Mouse (Mus musculus) lung, postnatal 25 days (tissue): ENCODE measurements at regions not wholly inside any gene's neighbourhood (a gene's known extent, or its start where the extent isn't known, plus 50 kb on each side); places are given as distances from the start of the nearest gene placed in this dataset.

ENCODE experiments used
- DNase-seq: peaks from one replicate; pipeline ENCODE4 v3.0.0; 2022; ENCODE audit warnings: low spot score

DNA sequence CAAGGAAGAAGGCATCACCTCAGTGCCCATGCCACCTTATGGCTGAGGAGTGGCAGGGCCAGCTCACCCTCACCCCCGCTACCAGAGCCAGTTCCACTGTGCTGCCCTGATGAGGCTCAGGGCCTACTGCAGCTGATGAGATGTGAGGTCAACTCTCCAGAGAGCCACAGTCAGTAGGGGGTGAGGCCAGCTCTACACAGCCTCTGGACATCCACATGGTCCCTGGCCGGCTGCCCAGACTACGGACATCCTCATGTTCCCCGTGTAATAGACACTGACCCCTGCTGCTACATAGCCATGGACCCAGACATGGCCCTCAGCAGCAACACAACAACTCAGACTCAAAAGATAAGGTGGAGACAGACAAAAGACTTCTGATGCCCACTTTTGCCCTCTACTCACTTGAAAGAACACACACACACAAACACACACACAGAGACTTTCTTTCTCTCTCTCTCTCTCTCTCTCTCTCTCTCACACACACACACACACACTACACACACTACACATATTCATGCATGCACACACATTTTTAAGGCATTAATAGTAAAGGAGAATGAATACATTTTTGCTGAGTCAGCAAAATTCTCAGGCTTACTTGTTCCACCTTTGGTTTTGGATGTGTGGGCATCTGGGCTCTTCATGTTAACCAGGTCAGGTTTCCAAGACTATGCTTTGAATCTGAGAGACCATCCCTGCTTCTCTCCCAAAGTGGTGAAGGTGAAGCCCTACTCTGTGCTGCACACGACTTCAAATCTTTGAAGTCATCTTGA lies 604.4 kb upstream of the Nrp1 start:
- DNase-seq = no peak

- DNase-seq = peak; percentile 13
These were observed 601.0 kb upstream of the Nrp1 start for GRCm38 (mm10) chr8:127757396-127757795.

- no peak for DNase-seq
These were observed 598.5 kb upstream of the Nrp1 start for GRCm38 (mm10) chr8:127759906-127760305.

GRCm38 (mm10) chr8:127765199-127765598 lies 593.2 kb upstream of the Nrp1 start:
- DNase-seq = peak; percentile 53

GRCm38 (mm10) chr8:127768311-127768710 lies 590.1 kb upstream of the Nrp1 start:
- no peak for DNase-seq

GRCm38 (mm10) chr8:127769651-127770050 lies 588.8 kb upstream of the Nrp1 start:
- no peak for DNase-seq

- DNase-seq = no peak
These were observed 586.6 kb upstream of the Nrp1 start for GRCm38 (mm10) chr8:127771781-127772180.

DNA sequence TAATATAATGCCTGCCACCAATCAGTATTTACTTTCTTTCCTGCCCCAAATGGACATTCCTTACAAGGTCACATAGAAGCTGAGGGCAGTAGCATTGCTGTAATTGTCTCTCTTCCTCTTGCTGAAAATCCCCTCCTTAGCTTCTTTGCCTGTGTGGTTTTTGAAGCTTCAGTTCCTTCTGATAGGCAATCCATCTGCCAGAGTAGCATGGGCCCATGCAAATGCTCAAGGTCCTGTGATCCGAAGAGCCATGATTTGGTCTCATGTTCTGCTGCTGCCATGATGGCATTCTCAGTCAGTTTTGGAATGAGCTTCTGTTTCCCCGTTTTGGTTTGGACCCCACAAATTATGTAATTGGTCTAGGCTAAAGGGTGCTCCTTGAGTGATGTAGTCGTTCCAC lies 586.0 kb upstream of the Nrp1 start:
- no peak for DNase-seq

DNA sequence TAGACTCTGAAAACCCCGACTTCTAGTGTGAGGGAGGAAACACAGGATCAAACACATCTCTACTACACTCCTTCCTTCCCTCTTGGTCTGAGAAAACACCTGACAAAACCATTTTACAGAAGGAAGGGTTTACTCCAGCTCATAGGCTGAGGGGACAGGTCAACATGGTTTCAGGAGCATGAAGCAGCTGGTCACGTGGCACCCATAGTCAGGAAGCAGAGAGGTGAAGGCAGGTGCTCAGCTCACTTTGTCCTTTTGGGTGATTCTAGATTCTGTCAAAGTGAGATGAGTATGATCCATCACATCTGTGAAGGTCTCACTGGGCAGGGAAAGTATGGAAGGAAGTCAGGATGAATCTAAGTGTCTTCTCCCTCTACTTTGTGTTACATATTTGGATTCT lies 585.5 kb upstream of the Nrp1 start:
- no peak for DNase-seq

- no peak for DNase-seq
These were observed 583.8 kb upstream of the Nrp1 start for GRCm38 (mm10) chr8:127774642-127775041.

DNA sequence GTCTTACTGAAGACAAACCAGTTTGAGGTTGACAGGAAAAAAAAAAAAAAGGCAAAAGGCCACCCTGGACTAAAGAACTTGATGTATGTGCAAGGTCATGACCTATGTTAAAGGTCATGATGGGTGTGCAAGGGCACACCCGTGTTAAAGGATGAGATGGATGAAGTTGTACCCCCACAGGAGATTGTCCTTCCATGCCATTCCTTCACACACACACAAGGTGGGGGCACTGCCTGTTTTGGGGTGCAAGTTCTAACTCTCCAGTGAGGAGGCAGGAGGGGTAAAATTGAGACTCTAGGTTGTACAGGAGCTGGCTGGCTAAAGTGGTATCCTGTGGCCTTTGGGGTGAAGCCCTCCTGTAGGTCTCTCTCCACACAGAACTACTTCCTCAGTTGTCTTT lies 583.2 kb upstream of the Nrp1 start:
- DNase-seq = no peak

GRCm38 (mm10) chr8:127775747-127776146 lies 582.7 kb upstream of the Nrp1 start:
- no peak for DNase-seq

DNA sequence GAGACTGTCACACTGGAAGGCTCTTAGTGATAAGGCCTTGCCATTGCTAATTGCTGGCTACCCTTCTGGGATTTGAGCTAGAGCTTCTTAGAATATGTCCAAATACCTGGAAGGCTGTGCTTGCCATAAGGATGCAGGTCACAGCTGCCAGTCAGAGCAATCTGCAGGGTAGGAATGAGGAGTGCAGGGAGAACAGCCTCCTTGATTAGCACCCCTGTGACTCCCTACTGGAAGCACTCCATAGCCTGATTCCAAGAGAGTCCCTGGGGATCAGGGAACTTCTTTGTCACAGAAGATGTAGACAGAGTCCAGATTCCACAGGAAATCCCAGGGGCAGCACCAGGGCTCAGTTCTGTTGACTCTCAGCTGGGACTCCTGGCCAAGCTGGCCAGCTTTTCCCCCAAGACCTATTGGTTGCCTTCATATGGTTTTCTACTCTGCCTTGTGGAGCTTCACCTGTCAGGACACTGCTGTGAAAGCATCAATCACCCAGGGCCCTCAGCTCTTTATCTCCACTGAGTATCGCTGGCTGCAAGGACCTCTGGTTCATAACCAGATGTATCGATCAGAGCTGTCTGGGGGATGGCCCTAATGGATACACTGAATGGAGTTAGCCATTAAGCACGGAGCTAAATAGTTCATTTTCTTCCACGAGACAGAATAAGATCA lies 579.9 kb upstream of the Nrp1 start:
- DNase-seq = no peak

DNA sequence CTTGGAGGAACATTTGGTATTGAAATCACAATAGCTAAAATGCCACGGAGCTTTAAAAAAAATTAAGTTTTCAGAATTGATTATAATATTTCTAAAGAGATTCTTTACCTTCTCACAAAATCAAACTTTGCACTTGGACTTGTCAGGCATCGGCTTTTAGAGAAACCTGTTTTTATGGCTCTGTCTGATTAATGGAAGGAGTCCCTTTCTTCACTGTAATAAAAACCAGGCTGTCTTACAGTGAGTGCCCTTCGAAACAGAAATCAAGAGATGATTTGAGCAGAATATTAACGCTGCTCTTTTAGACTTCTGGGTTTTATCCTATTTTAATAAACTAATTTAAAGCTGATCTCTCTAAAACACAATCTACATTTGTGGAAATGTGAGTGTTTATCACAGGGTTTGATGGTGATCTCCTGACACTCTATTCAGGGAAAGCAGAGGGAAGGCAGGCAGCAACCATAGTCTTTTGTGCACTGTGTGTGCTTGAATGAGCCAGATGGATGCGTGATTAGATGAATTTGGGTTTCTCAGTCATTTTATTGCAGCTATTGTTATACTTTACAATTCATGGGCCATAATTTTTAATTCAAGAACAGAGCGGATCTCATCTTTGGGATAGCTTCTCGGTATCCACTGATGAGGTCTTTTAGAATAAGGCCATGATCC lies 579.2 kb upstream of the Nrp1 start:
- DNase-seq = no peak

- DNase-seq = no peak
These were observed 577.8 kb upstream of the Nrp1 start for GRCm38 (mm10) chr8:127780596-127780995.

DNA sequence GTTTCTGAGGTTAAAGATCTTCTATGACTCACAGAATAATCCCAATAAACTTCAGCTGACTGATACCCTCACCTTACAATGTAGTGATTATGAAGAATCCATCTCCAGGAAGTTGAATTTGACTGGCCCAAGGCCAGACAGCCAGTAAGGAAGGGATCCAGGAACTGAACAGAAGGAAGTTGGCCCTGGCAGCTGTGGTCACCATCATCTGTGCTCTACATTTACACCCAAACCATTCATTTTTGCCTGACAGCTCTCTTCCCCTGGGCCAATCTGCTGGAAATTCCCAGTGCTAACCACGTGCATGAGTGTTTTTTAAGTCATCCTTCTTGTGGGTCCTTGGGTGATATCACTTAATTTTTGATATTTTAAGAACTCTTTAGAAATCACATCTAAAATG lies 577.4 kb upstream of the Nrp1 start:
- DNase-seq = no peak

GRCm38 (mm10) chr8:127792611-127793010 lies 565.8 kb upstream of the Nrp1 start:
- DNase-seq = no peak

GRCm38 (mm10) chr8:127799849-127800471 lies 558.4 kb upstream of the Nrp1 start:
- no peak for DNase-seq

- no peak for DNase-seq
These were observed 556.3 kb upstream of the Nrp1 start for GRCm38 (mm10) chr8:127802136-127802535.

DNA sequence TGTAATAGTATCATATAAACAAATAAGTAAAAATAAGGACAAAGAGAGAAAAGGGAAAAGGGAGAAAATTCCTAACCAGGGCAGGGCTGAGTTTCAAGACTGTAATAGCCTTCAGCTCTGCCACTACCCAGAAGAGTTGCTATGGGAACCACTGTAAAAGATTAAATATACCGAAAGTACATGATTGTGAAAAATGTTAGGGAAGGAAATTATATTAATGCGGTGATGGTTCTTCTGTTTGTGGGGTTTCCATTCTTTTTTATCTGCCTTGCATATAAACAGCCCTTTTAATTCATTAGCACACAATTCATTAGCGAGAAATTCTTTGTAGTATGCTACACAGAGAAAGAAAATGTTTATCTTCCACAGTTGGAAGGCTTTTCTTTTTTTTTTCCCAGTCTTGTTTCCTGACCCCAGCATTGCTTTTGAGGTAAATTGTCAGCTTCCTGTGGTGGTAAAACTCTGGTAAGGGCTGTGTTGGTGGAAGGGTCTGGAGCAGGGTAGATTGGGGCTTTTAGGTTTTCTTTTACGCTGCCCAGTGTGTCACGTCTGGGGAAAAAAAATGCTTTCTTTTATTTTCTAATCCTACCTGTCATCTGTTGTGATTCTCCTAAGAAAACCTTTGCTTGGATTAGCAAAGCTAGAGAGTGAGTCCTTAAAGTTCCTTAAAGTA lies 555.6 kb upstream of the Nrp1 start:
- DNase-seq = no peak

- peak; percentile 62 for DNase-seq
These were observed 548.9 kb upstream of the Nrp1 start for GRCm38 (mm10) chr8:127809203-127810155.
